Mouse (Mus musculus): ENCODE results near the gene Wdpcp. TPM values are rescaled to one million over a fixed set of nuclear protein-coding genes. Genes with fewer than 3 reads are reported as not detected.

Wdpcp gene
- total RNA-seq, 2 experiments from 2014 or later = 0.84 to 1.6 TPM

DNA sequence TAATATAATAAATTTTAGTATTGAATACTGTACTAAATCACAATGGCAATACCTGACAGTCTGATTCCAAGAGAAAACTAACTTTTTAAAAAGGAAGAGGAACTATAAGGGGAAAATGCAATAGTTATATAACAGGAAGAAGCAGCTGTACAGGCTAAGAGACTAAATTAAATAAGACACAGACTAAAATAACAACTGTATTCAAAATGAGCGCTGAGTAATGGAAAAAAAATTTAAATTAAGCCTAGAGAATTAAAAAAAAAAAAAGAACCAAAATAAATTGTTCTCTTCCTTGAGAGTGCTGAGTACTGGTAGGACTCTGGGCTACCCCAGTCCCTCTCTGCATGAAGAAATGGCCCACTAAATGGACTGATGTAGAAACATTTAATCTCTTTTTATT is 4.3 kb upstream of the Wdpcp start:
- no peak for ATAC-seq (replicated peaks; ENCODE audit: low FRiP score, poor library complexity, severe bottlenecking)

DNA sequence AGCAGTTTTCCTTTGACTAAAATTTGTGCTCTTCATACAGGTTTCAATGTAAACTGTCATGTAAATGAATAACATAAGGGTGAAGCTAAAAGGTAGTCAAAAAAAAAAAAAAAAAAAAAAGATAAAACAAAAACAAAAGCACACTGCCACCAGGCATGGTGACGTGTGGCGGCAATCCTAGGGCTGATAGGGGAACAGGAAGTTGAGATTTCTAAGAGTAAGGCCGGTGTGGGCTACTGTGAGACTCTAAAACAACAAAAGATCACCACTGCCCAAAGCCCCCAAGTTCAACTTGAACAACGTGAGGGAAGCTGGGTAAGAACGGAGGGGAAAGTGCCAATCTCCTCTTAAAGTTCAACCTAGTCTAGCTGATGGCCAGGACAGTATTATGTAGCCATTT is 3.0 kb upstream of the Wdpcp start:
- no peak for ATAC-seq (replicated peaks; ENCODE audit: low FRiP score, poor library complexity, severe bottlenecking)

DNA sequence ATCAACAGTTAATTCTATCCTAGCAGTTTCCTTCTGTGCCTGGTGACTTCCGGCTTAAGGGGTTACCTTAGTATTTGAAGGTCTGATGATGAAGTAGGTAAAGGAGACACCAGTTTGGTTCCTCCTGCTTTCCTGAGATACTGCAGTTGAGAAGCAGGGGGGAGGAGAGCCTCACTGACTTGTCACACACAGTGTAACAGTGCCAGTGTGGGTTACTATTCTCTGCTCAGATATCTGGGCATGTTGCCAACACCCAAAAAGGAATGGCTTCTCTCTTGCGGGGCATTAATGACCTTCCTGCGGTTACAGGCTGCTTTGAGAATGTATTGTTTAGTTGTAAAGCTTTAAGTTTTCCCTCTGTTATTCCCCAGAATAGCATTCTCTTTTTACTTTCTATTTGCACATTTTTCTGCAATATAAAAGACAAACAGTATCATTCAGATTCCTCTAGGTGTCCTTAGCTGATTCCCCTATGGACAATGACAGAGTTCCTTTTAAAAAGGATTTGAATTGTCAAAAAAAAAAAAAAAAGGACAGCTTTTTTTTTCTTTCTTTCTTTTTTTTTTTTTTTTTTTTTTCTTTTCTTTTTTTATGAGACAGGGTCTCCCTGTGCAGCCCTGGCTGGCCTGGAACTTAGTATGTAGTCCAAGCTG is 2.5 kb upstream of the Wdpcp start:
- no peak for ATAC-seq (replicated peaks; ENCODE audit: low FRiP score, poor library complexity, severe bottlenecking)

DNA sequence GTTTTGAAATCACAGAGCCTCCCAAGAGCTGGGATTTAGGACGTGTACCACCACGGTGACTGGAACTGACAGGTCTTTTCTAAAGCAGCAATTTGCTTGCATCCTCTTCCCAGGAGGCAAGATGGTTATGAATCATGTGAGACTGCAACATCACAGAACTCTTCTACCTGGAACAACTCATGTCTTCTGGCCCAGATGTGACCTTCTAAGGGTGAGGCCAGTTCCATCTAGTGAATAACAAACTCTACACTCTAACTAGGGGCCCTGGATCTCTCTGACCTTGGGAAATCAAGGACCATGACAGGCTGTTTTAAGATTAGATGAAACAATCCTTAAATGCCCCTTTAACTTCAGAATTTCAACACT is 1.9 kb upstream of the Wdpcp start:
- ATAC-seq (replicated peaks; ENCODE audit: low FRiP score, poor library complexity, severe bottlenecking) = no peak

DNA sequence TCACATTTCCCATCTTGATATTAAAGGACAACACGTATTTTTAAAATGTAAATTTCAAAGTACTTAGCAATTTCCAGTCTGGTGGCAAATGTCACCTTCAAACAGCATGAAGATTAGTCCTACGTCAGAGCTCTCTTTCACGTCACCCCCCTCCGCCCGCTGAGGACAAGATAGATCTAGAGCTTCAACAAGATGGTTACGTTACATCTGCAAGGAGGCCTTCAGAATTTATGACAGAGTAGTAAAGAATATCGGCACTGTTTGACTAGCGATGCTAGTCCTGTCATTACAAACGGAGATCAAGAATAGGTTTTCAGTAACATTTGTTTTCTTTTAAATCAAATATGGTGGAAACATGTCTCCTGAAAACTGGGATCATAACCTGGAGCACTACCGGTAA is 1.1 kb upstream of the Wdpcp start:
- ATAC-seq (replicated peaks; ENCODE audit: low FRiP score, poor library complexity, severe bottlenecking) = no peak

DNA sequence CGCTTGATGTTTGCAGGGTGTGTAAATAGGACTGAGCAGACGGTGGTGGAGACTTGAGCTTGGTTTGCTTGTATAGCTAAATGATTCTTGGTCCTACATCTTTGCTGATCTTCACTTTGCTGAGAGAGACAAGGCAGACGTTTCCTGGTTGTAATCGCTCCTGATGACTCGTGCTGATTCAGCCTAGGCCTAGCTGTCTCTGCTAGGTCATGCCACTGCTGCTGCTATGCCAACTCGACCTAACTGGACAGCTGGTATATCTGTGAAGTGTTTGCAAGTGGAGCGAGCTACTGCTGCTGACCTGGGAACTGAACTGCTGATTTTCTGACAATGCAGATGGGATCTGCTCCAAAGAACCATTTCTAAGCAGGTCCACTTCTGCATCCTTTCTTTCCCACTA is 9.4 kb downstream of the Wdpcp start:
- ATAC-seq (replicated peaks; ENCODE audit: low FRiP score, poor library complexity, severe bottlenecking) = no peak

DNA sequence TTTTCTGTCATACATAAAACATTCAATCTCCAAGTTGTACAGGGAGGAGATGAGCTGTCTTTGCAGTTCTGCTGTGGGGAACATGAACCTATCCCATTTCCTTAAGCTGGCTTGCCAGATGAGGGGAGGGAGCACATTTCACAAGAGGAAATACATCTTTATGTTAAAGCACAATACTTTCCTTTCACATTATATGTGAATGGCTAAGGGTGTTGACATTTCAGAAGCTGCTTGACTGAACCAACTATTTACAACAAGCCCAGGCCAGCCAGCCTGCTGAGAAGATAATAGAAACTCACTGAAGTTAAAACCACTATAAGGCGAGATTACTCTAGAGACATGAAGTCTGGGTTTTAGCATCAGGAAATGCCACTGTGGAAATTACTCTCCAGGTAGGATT is 11.3 kb downstream of the Wdpcp start:
- ATAC-seq (replicated peaks; ENCODE audit: low FRiP score, poor library complexity, severe bottlenecking) = no peak

DNA sequence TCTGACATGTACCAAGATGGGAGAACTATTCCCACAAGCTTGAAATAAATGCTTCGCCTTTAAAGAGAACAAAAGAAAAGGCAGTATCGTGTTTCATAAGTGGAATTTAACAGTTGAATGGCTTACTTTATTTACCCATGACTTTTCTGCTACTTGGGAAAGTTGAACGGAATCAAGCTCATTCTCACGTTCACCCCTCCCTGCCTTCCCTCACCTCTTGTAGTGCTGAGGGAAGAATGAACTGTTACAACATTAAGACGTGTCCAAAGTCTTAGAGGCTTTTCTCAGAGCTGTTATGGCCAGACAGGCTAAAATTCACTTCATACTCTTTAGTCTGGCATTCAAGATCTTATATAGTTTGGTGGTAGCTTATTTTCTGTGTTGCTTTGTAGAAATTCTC is 30.5 kb downstream of the Wdpcp start:
- ATAC-seq (replicated peaks; ENCODE audit: low FRiP score, poor library complexity, severe bottlenecking) = no peak

DNA sequence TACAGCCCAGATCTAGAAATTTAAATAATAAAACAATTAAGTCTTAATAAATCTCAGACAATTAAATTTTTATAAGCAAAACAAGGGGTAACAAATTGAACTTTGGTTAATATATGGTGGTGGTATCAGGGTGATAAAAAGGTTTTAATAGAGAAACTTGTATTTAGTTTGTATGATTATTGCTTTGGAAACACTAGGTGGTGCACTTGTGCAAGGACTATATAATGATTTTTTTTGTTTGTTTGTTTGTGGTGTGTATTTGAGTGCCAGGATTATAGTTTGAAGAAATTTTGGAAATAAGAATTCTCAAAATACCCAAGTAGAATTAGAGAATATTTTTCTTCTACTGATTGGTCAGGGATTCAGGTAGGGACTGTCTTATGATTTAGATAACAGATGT is 43.9 kb downstream of the Wdpcp start:
- ATAC-seq (replicated peaks; ENCODE audit: low FRiP score, poor library complexity, severe bottlenecking) = no peak

DNA sequence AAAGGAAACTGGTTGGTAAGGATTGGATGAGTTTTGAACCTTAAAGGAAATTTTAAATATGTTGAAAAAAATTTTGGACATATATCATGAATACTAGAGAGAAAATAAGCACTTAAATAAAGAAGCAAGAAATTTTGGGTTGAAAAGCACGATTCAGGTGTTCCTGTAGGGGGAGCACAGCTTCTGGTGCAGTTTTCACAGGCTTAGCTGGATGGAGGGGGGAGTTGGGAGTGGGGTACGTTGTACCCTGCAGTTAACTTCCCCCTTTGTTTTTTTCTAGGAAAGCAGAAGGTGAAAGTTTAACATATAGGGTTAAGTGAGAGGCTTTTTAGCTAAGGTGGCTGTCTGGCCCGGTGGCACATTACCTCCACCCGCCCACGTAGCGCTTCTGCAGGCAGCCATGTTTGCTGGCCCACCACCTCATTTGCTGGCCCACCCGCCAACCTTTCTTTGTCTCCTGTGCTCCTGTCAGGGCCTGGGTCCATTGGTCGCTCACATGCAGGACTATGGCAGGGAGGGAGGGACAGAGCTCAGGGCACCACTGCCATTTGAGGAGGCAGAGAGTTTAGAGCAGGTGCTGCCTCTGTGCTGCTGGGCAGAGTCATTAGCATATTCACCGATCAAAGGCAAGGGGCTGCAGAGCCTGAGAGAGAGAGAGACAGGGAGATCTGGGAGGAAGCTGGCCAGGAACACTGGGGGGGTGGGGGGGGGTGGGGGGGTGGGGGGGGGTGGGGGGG is 62.3 kb downstream of the Wdpcp start:
- ATAC-seq (replicated peaks; ENCODE audit: low FRiP score, poor library complexity, severe bottlenecking) = no peak

DNA sequence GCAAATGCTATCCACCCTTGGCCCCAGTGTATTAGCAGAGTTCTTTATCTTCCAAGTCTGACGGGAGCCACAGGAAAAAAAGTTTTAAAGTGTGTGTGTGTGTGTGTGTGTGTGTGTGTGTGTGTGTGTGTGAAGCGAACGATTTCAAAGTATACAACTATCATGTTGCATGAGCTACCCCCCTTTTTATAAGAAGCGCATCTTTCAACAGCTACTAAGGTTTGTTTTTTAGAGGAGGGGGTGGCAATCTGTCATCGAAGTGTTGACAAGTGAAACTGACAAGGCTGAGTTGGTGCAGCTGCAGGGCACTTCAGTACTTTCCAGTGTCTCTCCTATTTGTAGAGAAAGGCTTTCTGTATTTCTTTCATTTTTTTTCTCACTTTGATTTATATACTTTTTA is 66.3 kb downstream of the Wdpcp start:
- ATAC-seq (replicated peaks; ENCODE audit: low FRiP score, poor library complexity, severe bottlenecking) = no peak

DNA sequence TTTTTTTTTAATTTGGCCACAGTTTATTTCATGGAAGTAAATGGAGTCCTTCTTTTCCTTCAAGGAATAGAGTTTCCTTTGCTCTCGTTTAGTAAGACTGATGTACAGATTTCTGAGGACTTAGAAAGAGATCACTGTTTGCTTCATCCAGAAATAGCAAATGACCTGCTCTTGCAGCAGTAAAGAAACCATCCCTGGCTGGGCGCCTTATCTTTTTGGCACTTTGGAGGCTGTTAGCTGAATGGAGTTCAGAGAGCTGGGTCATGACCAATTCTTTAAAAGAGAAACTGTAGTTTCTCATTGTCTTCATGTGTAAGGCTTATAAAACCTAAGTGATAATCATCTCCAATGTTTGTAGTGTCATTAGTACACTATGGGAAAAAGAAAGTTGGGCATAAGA is 67.5 kb downstream of the Wdpcp start:
- ATAC-seq (replicated peaks; ENCODE audit: low FRiP score, poor library complexity, severe bottlenecking) = no peak

DNA sequence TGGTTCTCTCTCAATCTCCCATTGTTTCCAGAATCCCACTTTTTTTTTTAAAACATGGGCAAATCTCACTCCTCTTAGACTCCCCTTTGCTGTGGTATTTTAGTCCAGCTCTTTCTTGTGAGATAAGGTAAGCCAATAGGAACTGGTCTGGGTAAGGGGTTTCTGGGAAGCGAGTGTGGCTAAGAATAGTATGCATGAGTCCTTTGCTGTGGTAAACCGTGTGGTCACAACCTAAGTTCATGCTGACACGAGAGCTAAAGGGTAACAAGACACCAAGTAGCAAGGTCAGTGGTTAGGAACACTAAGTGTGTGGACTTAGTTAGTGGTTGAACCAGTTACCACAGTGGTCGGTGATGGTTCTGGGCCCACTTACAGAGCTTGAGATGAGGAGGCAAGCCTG is 72.2 kb downstream of the Wdpcp start:
- no peak for ATAC-seq (replicated peaks; ENCODE audit: low FRiP score, poor library complexity, severe bottlenecking)

DNA sequence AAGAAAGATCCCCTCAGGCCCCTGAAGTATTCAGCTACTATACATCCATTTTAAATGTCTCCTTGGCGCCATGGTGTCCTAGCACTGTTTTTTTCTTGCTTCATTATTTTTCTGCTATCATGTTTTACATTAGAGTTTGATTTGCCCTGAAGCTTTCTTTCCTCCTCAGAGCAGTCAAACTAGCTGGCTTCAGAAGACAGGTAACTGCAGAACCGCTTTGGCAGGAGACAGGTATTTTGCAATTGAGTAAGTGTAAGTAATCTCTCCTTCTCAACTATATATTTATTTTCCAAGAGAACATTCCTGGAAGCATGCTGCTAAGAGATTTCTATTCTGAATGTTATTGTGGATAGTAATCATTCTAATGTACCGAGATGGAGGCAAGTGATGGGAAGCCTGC is 74.1 kb downstream of the Wdpcp start:
- ATAC-seq (replicated peaks; ENCODE audit: low FRiP score, poor library complexity, severe bottlenecking) = no peak

DNA sequence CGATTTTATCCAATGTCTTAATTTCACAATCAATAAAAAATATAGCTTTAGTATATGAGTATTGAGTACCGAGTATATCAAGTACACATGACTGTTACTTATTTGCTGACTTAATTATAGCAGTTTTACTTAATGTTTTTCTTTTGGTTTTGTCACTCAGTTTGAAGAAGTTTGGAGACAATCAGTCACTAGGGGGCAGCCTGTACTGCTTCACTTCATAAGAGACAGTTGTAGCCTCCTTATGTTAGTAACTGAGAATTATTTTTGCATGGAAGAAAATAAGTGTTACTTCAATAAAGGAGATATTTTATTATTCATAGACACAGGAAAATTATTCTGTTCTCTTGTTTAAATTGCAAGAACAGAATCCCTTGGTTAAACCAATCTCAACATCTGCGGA is 87.0 kb downstream of the Wdpcp start:
- ATAC-seq (replicated peaks; ENCODE audit: low FRiP score, poor library complexity, severe bottlenecking) = no peak

DNA sequence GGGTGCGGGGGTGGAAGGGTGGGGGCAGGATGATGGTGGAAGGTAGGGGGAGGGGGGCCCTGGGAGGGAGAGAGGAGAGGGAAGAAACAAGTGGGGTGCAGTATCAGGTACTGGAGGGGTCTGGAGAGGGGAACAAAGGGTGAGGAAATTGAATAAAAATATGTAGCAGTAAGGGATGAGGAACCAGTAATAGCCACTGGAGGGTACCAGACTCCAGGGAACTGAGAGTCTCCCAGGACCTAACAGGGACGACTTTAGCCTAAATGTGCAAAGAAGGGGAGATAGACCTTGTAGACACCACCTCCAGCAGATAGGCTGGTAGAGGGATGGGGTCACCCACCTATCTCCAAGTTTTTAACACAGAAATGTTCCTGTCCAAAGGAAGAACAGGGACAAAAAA is 105.0 kb downstream of the Wdpcp start:
- ATAC-seq (replicated peaks; ENCODE audit: low FRiP score, poor library complexity, severe bottlenecking) = no peak

DNA sequence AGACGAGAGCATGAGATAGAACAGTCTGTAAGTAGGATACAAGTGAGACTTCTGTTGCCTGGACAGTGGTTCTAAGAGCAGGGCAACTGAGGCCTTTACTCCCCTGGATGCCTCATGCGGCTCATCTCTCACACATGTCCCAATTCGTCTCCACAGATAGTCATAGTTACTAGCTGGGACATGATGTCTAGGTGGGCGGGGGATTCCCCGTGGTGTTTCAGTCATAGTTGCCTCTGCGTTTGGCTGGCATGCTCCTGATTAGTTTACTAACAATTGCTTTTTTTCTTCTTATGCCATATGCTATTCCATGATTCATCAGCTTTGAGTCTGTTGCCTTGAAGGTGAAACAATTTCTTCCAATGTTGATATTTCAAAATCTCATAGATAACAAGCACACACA is 116.4 kb downstream of the Wdpcp start:
- ATAC-seq (replicated peaks; ENCODE audit: low FRiP score, poor library complexity, severe bottlenecking) = no peak

DNA sequence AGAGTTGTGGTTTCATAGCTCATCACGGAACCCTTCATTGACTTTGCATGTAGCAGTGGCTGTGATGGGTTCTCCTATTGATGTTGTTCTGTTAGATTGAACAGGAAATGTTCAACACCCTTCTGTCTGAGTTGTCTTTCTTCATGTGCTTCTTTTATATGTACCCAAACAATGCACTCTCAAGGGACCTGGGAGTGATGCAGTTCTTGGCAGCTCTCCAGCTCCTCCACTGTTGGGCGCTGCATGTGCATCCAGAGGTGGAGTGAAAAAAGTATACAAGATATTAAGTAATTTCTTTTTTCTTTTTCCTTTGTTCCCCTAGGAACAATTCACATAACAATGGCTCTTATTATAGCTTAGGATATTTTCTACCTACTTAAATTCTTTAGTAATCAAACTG is 118.7 kb downstream of the Wdpcp start:
- no peak for ATAC-seq (replicated peaks; ENCODE audit: low FRiP score, poor library complexity, severe bottlenecking)

DNA sequence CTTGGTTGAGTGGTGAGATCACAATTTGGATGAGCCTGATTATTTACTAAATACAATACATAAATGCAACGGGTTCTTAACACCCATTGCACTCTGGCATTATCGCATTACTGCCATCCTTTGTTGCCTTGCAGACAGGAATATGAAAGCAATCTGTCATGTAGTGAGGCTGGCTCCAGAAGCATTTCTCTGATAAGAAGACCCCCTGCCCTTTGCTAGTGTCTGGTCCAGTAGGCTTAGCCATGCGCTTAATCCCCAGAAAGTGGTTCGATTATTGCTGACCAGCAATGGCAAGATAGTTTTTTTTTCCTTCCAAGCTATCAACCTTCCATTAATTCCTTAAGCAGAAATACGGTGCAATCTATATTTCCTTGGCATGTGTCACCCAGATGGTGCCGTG is 122.1 kb downstream of the Wdpcp start:
- ATAC-seq (replicated peaks; ENCODE audit: low FRiP score, poor library complexity, severe bottlenecking) = no peak

DNA sequence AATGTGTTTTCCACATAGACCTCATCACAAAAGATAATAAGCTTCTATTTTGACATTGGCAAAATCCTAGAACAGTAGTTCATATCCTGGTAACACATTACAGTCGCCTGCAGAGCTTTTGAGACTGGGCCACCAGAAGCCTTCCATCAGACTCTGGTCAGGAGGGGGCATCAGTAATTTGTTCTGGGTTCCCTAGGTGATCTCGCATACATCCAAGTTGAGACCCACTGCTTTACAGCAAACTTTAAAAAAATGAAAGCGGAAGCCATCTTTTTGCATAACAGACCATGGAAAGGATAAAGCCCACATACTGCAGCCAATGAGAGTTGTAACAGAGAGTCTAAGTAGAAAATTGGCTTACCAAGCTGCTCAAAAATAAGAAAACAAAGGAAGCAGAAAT is 125.6 kb downstream of the Wdpcp start:
- ATAC-seq (replicated peaks; ENCODE audit: low FRiP score, poor library complexity, severe bottlenecking) = no peak

DNA sequence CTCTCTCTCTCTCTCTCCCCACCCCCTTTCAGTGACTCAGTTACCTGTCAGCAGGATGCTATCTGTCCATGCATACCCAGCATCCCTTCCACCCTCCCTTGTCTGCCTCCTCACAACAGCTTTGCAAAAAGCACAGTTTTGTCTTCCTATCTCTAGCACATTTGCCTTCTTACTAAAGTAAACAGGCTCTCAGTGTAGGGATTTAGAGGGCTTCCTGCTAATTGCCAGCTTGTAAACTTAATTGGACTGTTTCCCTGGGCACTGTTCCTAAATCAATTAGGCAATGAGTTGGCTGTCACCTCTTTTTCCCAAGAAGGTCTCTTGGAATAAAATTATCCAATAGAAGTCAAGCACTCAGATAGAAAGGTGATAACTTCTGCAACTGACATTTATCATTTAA is 141.5 kb downstream of the Wdpcp start:
- ATAC-seq (replicated peaks; ENCODE audit: low FRiP score, poor library complexity, severe bottlenecking) = no peak

DNA sequence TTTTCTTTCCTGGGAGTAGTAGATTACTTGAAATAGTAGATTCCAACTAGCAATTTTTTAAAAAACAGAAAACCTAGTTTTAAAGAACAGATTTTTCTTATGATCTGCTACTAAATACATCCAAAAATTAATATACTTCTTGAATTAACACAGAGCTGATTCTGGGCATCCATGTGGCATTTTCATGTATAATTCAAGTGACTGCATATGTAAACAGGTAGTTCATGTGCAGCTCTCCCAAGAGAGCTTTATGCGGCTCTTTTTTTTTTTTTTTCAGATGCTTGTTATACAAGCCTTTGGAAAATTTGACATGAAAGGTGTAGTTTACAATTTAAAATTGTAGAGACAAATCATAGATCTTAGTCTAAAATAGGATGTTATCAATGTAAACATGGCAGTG is 142.0 kb downstream of the Wdpcp start:
- ATAC-seq (replicated peaks; ENCODE audit: low FRiP score, poor library complexity, severe bottlenecking) = no peak

All from erythroid progenitor cell, adult 5-6 weeks (primary cell).